Mouse (Mus musculus): ENCODE results near the gene Gm10563.

Gene Gm10563

DNA sequence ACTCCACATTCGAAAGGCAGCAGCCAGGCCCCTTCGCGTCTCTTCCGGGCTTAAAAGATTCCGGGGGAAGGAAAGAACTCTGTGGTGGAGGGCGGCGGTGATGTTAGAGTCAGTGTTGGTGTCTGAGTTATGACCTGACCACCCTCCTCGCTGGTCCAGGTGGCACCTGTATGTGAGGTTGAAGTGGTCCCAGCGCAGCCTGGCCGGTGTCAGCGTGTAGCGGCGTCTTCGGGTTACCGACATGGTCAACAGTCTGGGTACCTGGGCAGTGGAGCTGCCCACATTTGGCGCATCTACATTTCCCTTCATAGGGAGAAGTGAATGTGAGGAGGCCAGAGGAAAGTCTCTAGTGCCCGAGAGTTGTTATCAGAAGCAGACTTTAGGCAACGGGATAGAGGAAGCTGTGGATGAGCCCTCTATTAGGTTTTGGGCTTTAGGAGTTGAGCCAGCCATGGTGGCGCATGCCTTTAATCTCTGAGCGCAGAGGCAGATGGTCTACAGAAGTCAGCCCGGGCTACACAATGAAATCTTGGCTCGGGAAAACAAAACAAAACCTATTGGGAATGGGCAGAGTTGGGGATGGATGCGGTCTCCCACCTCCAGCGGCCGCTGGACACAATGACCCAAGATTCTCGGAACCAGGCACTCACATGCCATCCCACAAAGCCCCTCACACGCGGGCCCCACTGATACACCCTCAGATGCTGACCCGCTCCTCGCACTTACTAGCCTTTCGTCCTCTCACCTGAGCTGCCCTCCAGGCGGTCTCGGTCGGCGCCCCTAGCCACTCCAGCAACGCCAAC is 7.3 kb upstream of the Gm10563 start:
- DNase-seq = no peak

GRCm38 (mm10) chr4:155651553-155652269 is 6.5 kb upstream of the Gm10563 start:
- DNase-seq = no peak

GRCm38 (mm10) chr4:155649355-155649754 is 4.1 kb upstream of the Gm10563 start:
- no peak for DNase-seq

GRCm38 (mm10) chr4:155645721-155646120 is 513 bp upstream of the Gm10563 start:
- no peak for DNase-seq

DNA sequence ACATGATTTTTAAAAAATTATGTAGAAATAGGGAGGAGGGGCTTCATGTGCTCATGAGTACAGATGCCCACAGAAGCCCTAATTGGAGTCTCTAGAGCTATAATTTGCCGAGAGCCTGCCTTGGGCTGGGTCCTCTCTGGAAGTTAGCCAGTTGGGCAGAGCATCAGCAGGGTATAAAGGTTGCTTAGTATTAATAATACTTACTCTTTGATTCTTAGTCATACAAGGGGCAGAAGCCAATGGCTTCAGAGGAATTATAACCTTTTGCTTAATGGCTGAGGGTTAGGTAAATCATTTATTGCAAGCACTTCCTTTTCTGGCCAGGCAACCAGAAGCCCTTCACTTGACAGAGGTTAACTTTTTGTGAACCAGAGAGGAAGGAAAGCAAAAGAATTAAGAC is 1.7 kb downstream of the Gm10563 start:
- DNase-seq = no peak

DNA sequence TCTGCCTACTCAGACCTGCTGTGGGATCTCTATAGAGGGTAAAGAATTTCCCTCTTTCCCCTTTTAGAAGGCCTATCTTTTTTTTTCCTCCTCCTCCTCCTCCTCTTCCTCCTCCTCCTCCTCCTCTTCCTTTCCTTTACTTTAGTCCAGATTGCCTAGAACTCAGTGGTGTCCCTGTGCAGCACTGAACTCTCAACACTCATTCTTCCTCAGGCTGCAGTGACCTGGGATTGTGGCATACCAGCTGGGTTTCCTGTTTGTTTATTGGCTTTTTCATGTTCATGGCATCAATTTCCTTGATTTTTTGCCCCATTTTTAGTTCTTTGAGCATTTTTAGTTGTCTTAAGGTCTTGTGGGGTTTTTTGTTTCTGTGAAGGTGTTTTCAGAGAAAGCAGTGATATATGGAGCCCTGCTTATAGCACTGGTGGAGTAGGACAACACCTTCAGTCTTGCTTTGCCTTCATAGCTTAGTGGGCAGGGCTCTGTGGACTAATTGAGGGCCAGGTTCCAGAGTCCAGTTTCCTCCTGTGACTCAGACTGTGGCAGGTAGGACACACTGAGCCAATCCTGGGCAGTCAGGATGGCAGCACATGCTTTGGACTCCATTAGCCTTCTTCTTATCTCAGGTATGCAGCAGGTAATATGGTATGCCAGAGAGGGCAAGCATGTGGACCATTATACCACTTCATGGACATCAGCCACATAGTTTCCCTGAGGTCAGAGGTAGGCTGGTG is 9.3 kb downstream of the Gm10563 start:
- DNase-seq = no peak

GRCm38 (mm10) chr4:155630267-155630666 is 14.9 kb downstream of the Gm10563 start:
- no peak for DNase-seq

DNA sequence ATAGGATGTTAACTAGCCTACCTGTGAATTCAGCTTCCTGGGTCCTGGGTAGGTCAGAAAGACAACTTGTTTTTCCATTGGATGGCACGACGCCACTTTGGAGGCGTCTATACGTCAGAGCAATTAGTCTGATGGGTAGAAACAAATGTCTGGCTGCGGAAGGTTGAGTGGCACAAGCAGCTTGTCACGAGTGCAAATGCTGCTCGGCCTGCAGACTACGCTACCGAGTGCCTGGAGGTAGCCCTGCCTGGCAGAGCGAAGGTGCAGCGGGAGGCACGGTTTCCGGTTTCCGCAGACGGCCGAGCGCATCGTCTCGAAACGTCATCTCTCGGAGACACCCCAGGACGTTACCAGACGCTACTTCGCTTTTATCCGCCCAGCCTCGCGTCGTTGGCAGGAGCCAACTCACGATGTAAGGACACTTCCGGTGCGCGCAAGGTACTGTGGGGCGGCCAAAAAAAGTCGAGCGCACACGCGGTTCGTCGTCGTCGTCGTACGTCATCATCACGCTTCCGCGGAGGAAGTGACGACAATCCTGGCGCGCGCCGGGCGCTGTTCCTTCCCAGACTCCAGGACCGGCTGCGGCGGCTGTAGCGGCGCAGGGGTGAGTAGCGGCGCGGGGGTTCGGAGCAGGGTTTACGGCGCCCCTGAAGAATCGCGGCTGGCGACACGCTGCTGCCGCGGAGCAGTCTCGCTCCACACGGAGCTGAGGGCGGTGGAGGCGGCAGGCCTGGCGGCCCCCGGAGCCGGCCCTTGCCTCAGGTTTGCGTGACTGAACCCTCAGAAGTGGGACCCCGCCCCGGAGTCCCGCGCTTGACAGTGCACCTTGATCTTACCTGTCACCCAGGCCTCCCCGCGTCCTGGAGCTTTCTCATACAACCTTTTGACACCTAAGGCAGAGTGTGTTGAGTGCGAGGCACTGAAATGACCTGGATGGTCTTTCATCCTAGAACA is 20.6 kb downstream of the Gm10563 start, which contains the start of gene Cdk11b:
Gene Cdk11b, plus strand, starts transcription at position 517 of the 954 bp plus-strand sequence.
- peak; percentile 94 for DNase-seq

DNA sequence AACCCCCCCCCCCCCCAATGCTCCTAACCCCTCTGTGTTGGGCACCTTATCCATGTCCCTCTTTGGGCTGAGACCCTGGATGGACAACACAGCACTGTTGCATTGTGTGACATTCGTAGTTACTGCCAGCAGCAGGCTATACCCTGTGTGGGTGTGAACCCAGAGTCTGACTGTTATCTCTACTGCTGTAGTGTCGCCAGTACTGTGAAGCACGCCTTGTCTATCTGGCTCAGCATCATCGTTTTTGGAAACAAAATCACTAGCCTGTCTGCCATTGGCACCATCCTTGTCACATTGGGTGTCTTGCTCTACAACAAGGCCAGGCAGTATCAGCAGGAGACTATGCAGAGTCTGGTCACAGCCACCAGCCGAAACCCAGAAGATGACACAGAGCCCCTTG is 26.9 kb downstream of the Gm10563 start:
- no peak for DNase-seq

DNA sequence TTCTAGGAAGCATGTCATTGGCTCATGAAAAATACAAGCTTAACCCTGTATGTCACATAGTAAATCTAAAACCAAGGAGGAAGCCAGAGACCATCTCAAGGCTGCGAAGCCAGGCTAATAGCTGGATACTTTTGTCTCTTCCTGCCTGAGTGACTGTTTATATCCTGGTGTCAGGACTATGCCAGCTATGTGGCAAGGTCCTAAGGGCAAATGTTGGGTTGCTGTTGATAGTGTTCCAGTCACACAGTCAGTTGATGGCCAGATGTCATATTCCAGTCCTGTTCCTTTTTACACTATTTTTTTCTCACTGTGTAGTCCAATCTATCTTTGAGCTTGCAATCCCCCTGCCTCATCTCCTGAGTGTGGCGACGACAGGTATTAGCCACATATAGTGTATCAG is 31.9 kb downstream of the Gm10563 start:
- DNase-seq = no peak

DNA sequence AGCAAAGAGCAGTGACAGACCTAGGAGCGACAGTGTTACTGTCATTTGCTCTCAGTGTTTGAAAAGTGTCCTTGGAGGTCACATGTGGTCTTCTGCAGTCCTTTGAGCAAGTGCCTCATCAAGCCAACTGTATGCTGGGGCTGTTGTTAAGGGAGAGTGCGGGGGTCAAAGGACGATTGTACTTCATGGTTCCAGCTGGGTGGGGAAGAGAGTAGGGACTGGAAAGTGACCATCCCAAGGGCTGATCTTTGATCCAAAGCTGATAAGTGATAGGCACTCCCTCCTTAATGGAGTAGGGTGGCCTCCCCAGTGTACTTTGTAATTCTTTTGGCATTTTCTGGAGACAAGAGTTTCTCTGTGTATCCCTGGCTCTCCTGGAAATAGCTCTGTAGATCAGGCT is 33.3 kb downstream of the Gm10563 start:
- no peak for DNase-seq

GRCm38 (mm10) chr4:155606825-155607224 is 38.4 kb downstream of the Gm10563 start:
- no peak for DNase-seq

- no peak for DNase-seq
These were observed 40.1 kb downstream of the Gm10563 start for GRCm38 (mm10) chr4:155605132-155605531.

GRCm38 (mm10) chr4:155603801-155604200 is 41.4 kb downstream of the Gm10563 start:
- DNase-seq = peak; percentile 16

- no peak for DNase-seq
These were observed 42.5 kb downstream of the Gm10563 start for GRCm38 (mm10) chr4:155602753-155603152.

- no peak for DNase-seq
These were observed 43.2 kb downstream of the Gm10563 start for GRCm38 (mm10) chr4:155601997-155602456.

DNA sequence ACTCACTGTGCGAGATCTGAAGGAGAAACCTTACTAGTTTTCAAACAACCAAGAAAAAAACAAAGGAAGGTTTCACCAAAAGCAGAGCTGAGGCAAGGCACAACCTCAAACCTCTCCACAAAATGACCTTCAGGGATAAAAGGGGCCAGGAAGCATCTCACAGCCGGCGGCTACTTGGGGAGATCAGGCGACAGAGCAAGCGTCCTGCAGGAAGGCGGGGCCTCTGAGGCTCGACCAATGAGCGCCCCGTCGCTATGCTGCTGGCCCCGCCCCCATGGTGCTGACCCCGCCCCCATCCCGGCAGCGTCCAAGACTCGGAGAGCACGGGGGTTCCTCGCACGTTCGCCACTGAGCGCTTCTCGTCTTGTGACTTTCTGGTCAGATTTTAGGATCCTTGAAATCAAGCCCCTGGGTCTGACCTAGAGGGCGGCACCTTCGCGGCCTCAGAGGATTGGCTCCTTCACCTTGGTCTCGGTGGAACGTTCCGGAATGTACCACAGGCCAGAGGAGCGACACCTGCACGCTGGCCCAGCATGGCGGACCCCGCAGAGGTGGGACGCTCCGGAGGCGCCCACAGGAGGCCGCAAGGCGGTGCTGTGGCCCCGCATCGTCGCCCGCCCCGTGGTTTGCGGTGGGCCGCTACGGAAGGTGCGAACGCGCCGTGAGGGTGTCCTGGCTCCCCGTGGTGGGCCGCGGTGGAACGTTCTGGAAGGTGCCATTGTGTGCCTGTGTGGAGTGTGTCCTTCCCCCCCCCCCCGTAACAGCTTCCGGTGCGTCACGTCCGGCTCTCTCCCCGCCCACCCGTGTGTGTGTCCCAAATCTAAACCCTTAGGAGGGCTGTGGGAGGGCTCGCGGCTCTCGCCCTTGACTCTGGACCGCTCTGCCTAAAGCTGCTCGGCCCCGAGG is 43.9 kb downstream of the Gm10563 start, which contains the start of gene Slc35e2:
Gene Slc35e2, plus strand, starts transcription at position 326 of the 906 bp plus-strand sequence.
- peak; percentile 95 for DNase-seq

DNA sequence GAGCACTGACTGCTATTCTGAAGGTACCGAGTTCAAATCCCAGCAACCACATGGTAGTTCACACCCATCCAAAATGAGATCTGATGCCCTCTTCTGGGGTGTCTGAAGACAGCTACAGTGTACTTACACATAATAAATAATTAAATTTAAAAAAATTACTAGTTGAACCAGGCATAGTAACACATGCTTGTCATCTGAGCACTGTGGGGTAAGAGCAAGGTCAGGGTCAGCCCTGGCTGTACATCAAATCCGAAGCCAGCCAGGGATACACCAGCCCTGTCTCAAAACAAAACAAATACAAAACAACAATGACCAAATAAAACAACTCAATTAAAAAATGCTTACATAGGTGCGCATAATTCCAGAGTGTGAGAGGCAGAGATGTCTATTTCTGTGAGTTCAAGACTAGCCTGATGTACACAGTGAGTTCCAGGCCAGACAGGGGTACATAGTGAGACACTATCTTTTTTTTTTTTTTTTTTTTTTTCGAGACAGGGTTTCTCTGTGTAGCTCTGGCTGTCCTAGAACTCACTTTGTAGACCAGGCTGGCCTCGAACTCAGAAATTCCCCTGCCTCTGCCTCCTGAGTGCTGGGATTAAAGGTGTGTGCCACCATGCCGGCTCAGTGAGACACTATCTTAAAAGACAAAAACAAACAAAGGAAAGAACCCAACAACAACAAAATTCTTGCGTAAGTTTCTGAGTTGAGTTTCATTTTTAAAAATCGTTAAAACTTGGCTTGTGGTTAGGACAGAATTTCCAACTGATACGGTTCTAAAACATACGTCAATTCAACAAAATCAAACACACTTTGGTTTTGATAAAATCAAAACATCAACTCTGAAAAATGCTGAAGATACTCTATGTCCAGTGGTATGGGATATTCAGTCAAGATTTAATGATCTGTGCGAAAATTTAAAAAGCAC is 45.0 kb downstream of the Gm10563 start:
- no peak for DNase-seq

DNA sequence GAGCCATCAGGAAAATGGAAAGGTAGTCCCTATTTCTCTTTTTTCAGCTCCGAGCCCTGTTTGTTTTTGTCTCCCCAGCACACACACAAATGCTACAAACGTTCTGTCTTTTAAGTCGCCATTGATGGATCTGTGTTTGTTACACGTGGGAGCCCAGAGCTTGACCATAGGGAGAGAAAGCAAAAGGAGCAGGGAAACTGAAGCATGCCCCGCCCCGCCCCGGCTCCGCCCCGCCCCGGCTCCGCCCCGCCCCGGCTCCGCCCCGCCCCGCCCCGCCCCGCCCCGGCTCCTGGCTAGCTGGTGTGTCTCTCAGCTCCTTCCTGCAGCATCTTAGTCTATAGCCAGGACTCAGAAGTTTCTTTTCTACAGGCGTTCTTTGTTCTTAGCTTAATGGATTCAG is 46.7 kb downstream of the Gm10563 start:
- DNase-seq = no peak

GRCm38 (mm10) chr4:155596606-155597005 is 48.6 kb downstream of the Gm10563 start:
- DNase-seq = no peak
